Mouse (Mus musculus): Measurements from ENCODE around the gene Pex5. TPM values are rescaled to one million over a fixed set of nuclear protein-coding genes. Genes with fewer than 3 reads are reported as not detected.

The Pex5 gene
- polyA plus RNA-seq, 1 experiment from 2014 or later: 42.6 TPM

- Histone ChIP-seq H3K27ac (replicated peaks) (no peak overlapping the region), H3K4me1 (no peaks in the 10 kb centered on the region), H3K27me3 (ENCODE audit: low read depth, poor library complexity, severe bottlenecking) (no peaks in the 10 kb centered on the region), H3K36me3 (no peaks in the 10 kb centered on the region), H3K4me3 (no peak overlapping the region), H3K9me3 (replicated peaks) (no peaks in the 10 kb centered on the region)
- DNase-seq (ENCODE audit: low spot score): no peak
- 84% methylated on average over 4 of the region's 4 CpGs for WGBS
These were observed 37.2 kb downstream of the Pex5 start for GRCm38 (mm10) chr6:124377494-124378255.

DNA sequence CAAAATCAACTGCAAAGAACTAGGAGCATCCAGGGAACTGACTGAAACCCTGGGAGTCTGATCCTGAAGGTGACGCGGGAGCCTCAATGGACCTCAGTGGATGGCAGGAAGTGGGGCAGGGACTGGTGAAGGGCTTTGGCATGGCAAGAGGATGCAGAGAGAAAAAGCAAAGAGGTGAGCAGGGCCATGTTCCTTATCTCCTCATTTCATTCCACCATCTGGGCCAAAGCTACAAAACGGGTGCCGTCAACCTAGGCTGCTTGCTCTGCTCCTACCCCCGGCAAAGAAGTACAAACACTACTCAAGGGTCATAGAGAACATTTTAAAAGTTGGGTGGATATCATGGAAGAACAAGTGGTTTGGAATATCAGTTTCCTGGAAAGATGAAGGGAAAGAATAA is 38.6 kb downstream of the Pex5 start:
- no peak for DNase-seq (ENCODE audit: low spot score)
- WGBS: 87% methylated on average over 5 of the region's 5 CpGs

GRCm38 (mm10) chr6:124375435-124375884 is 39.4 kb downstream of the Pex5 start:
- Histone ChIP-seq H3K27ac (replicated peaks) (no peak overlapping the region), H3K9me3 (replicated peaks) (no peaks in the 10 kb centered on the region), H3K36me3 (no peaks in the 10 kb centered on the region), H3K27me3 (ENCODE audit: low read depth, poor library complexity, severe bottlenecking) (no peaks in the 10 kb centered on the region), H3K4me1 (peaks cover 10% of the 10 kb centered on the region), H3K4me3 (no peak overlapping the region)
- 87% methylated on average over 11 of the region's 11 CpGs for WGBS
- DNase-seq (ENCODE audit: low spot score): no peak

More for the DNA sequence above, 38.6 kb downstream of the Pex5 start:
- no peaks in the 10 kb centered on the region for H3K36me3 ChIP-seq
- H3K9me3 ChIP-seq (replicated peaks): no peaks in the 10 kb centered on the region
- no peaks in the 10 kb centered on the region for H3K27me3 ChIP-seq (ENCODE audit: low read depth, poor library complexity, severe bottlenecking)
- H3K4me3 ChIP-seq: no peak overlapping the region
- H3K4me1 ChIP-seq: peaks cover 9% of the 10 kb centered on the region
- no peak overlapping the region for H3K27ac ChIP-seq (replicated peaks)

- H3K27me3 ChIP-seq (ENCODE audit: low read depth, poor library complexity, severe bottlenecking): no peaks in the 10 kb centered on the region
- DNase-seq (ENCODE audit: low spot score): no peak
- peaks cover 10% of the 10 kb centered on the region for H3K4me1 ChIP-seq
- WGBS: 87% methylated on average over 4 of the region's 4 CpGs
- H3K27ac ChIP-seq (replicated peaks): no peak overlapping the region
- no peaks in the 10 kb centered on the region for H3K36me3 ChIP-seq
- H3K4me3 ChIP-seq: no peak overlapping the region
- H3K9me3 ChIP-seq (replicated peaks): no peaks in the 10 kb centered on the region
These were observed 40.2 kb downstream of the Pex5 start for GRCm38 (mm10) chr6:124374683-124375082.

GRCm38 (mm10) chr6:124373584-124374206 is 41.2 kb downstream of the Pex5 start:
- 92% methylated on average over 6 of the region's 6 CpGs for WGBS
- H3K27me3 ChIP-seq (ENCODE audit: low read depth, poor library complexity, severe bottlenecking): no peaks in the 10 kb centered on the region

DNA sequence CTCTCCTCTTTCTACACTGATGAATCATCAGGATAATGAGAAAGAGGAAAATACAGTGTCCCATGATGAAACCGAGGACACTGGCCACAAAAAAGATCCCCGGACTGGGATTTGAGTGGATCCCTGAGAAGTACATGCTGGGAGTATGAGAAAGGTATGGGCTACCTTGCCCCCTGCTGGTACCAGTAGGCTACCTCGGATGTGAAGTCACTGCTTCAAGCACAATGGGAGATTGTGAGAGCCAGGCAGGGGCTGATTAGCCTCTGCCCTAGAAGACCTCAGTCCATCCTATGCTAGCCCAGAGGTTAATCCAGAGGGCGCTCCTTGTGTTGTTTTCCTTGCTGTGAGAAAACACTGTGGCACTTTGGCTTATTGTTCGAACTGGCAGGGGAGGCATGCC is 50.5 kb downstream of the Pex5 start:
- no peaks in the 10 kb centered on the region for H3K36me3 ChIP-seq
- no peak overlapping the region for H3K4me3 ChIP-seq
- H3K4me1 ChIP-seq: no peaks in the 10 kb centered on the region
- DNase-seq (ENCODE audit: low spot score): no peak
- no peak overlapping the region for H3K27ac ChIP-seq (replicated peaks)
- no peaks in the 10 kb centered on the region for H3K9me3 ChIP-seq (replicated peaks)
- 63% methylated on average over 5 of the region's 5 CpGs for WGBS
- no peaks in the 10 kb centered on the region for H3K27me3 ChIP-seq (ENCODE audit: low read depth, poor library complexity, severe bottlenecking)

More at GRCm38 (mm10) chr6:124373584-124374206, 41.2 kb downstream of the Pex5 start:
- Histone ChIP-seq H3K4me1 (peaks cover 10% of the 10 kb centered on the region), H3K4me3 (no peak overlapping the region), H3K36me3 (no peaks in the 10 kb centered on the region), H3K27ac (replicated peaks) (no peak overlapping the region), H3K9me3 (replicated peaks) (no peaks in the 10 kb centered on the region)
- DNase-seq (ENCODE audit: low spot score): no peak

DNA sequence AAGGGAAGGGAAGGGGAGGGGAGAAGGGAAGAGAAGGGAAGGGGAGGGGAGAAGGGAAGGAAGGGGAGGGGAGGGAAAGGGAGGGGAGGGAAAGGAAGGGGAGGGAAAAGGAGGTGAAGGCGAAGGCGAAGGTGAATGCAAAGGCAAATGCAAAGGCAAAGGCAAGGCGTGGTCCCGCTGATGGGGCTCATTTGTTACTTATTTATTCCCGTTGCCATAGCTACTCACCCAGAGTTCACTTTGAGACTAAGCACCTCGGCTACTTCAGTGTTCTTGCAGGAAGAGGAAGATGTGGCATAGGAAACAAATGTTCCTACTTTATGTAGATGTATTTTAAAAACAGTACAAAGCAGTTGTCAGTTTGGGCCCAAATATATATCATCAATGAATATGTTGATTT is 54.3 kb downstream of the Pex5 start:
- WGBS: 53% methylated on average over 6 of the region's 6 CpGs
- no peak for DNase-seq (ENCODE audit: low spot score)
- H3K9me3 ChIP-seq (replicated peaks): no peaks in the 10 kb centered on the region
- no peak overlapping the region for H3K4me3 ChIP-seq
- no peak overlapping the region for H3K27ac ChIP-seq (replicated peaks)
- no peaks in the 10 kb centered on the region for H3K27me3 ChIP-seq (ENCODE audit: low read depth, poor library complexity, severe bottlenecking)
- H3K4me1 ChIP-seq: no peaks in the 10 kb centered on the region
- H3K36me3 ChIP-seq: no peaks in the 10 kb centered on the region

DNA sequence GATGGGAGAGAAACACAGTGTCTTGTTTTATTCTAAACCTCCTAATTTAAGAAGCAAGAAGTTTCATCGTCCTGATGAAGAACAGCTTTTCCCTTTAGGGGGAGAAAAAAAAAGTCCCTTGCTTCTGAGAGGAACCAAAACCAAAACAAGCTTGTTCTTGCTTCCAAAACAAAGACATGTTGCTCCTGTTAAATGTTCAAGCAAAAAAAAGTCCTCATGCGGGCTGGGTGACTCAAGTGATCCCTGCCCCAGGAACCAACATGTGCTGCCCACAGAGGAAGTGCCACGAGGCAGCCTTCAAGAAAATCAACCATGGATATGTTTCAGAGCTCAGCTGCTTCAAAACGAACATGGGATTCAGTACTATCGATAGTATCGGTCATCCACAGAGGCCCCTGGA is 55.9 kb downstream of the Pex5 start:
- H3K4me1 ChIP-seq: no peaks in the 10 kb centered on the region

DNA sequence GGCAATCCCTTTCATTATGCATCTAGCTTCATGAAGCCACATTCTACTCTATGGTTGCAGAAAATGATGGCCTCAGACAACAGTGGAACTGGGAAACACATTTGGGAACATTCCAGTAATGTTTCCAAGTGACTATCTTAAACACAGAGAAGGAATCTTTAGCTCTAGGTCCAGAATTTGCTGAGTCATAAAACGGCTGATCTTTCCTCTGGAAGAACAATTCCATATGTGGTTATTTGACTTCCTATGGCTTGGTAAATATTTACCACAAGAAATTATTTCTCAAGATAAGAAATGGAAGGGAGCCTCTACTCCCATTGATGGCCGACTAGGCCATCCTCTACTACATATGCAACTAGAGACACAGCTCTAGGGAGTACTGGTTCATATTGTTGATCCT is 61.6 kb downstream of the Pex5 start:
- no peak for DNase-seq (ENCODE audit: low spot score)
- H3K9me3 ChIP-seq (replicated peaks): no peaks in the 10 kb centered on the region
- no peak overlapping the region for H3K27ac ChIP-seq (replicated peaks)
- H3K4me3 ChIP-seq: no peak overlapping the region
- H3K27me3 ChIP-seq (ENCODE audit: low read depth, poor library complexity, severe bottlenecking): no peaks in the 10 kb centered on the region
- no peaks in the 10 kb centered on the region for H3K4me1 ChIP-seq
- H3K36me3 ChIP-seq: no peaks in the 10 kb centered on the region
- whole genome bisulfite sequencing: 79% methylated on average over 2 of the region's 2 CpGs

More for the DNA sequence above, 55.9 kb downstream of the Pex5 start:
- WGBS: 83% methylated on average over 6 of the region's 6 CpGs
- no peak for DNase-seq (ENCODE audit: low spot score)
- Histone ChIP-seq H3K27me3 (ENCODE audit: low read depth, poor library complexity, severe bottlenecking) (no peaks in the 10 kb centered on the region), H3K27ac (replicated peaks) (no peak overlapping the region), H3K36me3 (no peaks in the 10 kb centered on the region), H3K9me3 (replicated peaks) (no peaks in the 10 kb centered on the region), H3K4me3 (no peak overlapping the region)

Other genes starting within 250 kb of the Pex5 start
- not detected in 2 replicates for gene Vmn2r27, start 183.2 kb downstream of the Pex5 start, polyA plus RNA-seq (2016; fragmentation: Nextera tagmentation; extraction: Ambion mirVana)
- not detected in 2 replicates for gene Cd163, start 110.4 kb downstream of the Pex5 start, polyA plus RNA-seq (2016; fragmentation: Nextera tagmentation; extraction: Ambion mirVana)
- 8.4 and 15.2 TPM in 2 replicates for gene Clstn3, start 49.7 kb upstream of the Pex5 start, polyA plus RNA-seq (2016; fragmentation: Nextera tagmentation; extraction: Ambion mirVana)
- gene C1rl, start 78.0 kb upstream of the Pex5 start, polyA plus RNA-seq (2016; fragmentation: Nextera tagmentation; extraction: Ambion mirVana): 0.14 and 0.28 TPM in 2 replicates
- 0.06 and 0.12 TPM in 2 replicates for gene C1ra, start 97.3 kb upstream of the Pex5 start, polyA plus RNA-seq (2016; fragmentation: Nextera tagmentation; extraction: Ambion mirVana)
- gene C1s1, start 127.3 kb upstream of the Pex5 start, polyA plus RNA-seq (2016; fragmentation: Nextera tagmentation; extraction: Ambion mirVana): 0.17 and 0.37 TPM in 2 replicates
- not detected in 2 replicates for gene C1rb, start 155.2 kb upstream of the Pex5 start, polyA plus RNA-seq (2016; fragmentation: Nextera tagmentation; extraction: Ambion mirVana)
- 0.11 TPM in 1 of 2 replicates, not detected in the other for gene C1s2, start 221.0 kb upstream of the Pex5 start, polyA plus RNA-seq (2016; fragmentation: Nextera tagmentation; extraction: Ambion mirVana)
- 35.8 and 38.7 TPM in 2 replicates for gene Lpcat3, start 248.0 kb upstream of the Pex5 start, polyA plus RNA-seq (2016; fragmentation: Nextera tagmentation; extraction: Ambion mirVana)